Mouse (Mus musculus) lung, adult 2 months (tissue): ENCODE results near the gene Scn8a.

Source experiments
- CTCF ChIP-seq: fragments of 200-500 bp; IDR thresholded peaks from 2 replicates; pipeline ENCODE4 v1.5.1; 2011; ENCODE audit warnings: mild to moderate bottlenecking, low read length, control low read depth; ENCODE audit not compliant: insufficient read depth
- POLR2A ChIP-seq: fragments of 200-500 bp; IDR thresholded peaks from 2 replicates; pipeline ENCODE4 v1.6.1; 2011; ENCODE audit warnings: low read depth, mild to moderate bottlenecking, control low read depth, low read length, borderline replicate concordance; ENCODE audit errors: extremely low read depth

DNA sequence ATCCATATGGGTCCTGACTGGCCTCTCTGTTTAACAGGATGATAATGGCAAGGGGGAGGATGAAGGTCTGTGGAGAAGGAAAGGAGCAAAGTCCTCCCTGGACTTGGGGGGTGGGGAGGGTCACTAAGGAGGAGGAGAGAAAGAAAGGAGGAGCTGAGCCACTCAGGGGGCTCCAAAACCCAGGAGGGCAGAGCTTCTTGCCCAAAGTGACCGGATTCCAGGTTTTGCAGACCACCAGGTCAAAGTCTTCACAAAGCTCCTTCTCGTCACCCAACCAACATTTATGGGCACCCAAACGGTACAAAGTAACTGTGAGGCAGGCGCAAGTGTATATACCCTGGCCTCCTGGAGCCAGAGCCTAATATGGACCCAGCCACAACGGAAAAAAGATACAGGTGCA lies 206.0 kb downstream of the Scn8a start:
- TF ChIP-seq POLR2A (no peak), CTCF (no peak)
